Mouse (Mus musculus): Measurements from ENCODE around the gene Dap. TPM values are rescaled to one million over a fixed set of nuclear protein-coding genes. Genes with fewer than 3 reads are reported as not detected.

Dap gene
- total RNA-seq (2021) = 10 to 100 TPM; 22.5 to 28.4 TPM
- long read RNA-seq, experiment 1, transcript Dap-201 (4 exons, 1,555 nt) = major isoform, 38 of 39 reads
- long read RNA-seq, experiment 1, partial matches to known transcripts = 0 of 39 reads
- long read RNA-seq, experiment 1, other reads (novel, unspliced or antisense) = 1 of 39 reads
- long read RNA-seq, experiment 2, transcript Dap-201 (4 exons, 1,555 nt) = major isoform, 30 of 30 reads
- long read RNA-seq, experiment 2, partial matches to known transcripts = 0 of 30 reads
- long read RNA-seq, experiment 2, other reads (novel, unspliced or antisense) = 0 of 30 reads

DNA sequence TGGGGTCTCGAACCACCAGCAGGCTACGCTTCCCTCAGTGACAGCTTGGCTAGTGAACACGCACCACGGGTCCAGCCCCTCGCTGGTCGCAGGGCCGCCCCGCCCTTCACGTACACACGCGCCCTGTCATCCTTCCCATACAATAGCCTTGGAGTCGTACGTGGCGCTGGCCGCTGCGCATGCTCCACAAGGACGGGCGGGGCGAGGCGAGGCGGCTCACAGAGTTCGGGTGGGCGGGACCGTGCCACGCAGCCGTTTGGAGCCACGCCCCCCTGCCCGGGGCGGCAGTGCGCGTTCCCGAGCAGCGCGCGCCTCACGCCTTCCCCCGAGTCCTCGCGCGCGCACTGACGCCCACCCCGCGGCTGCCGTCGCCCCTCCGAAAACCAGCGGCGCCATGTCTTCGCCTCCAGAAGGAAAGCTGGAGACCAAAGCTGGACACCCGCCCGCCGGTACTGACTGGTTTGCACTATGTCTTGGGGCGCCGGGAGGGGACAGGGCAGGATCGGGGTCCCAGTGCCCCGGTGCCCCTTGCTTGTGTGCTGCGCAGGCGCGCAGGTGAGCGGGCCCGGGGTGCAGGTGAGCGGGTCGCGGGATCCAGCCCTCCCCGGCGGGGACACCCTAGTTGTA, at the start of gene Dap:
Dap (plus strand) TSS at position 180 of the 627 bp plus-strand sequence.
- DNase-seq = peak; percentile 98
- intact Hi-C loops (cut with DNase I; ENCODE audit: low total_unique reads) = no loop called here

DNA sequence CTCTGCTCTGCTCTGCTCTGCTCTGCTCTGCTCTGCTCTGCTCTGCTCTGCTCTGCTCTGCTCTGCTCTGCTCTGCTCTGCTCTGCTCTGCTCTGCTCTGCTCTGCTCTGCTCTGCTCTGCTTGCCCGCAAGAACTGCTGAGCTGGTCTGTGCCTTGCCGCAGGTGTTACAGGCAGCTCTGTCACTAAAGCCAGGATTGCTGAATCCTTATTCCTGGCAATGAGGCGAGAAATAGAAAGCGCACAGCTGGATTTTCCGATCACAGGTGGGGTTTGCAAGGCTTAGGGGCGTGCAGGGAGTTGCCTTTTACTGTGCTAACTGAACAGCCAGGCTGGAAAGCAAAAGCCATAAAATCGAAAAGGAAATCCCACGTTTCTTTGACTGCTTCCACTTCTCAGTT, 47.5 kb upstream of the Dap start:
- no peak for DNase-seq
- intact Hi-C loops (cut with DNase I; ENCODE audit: low total_unique reads) = no loop called here

DNA sequence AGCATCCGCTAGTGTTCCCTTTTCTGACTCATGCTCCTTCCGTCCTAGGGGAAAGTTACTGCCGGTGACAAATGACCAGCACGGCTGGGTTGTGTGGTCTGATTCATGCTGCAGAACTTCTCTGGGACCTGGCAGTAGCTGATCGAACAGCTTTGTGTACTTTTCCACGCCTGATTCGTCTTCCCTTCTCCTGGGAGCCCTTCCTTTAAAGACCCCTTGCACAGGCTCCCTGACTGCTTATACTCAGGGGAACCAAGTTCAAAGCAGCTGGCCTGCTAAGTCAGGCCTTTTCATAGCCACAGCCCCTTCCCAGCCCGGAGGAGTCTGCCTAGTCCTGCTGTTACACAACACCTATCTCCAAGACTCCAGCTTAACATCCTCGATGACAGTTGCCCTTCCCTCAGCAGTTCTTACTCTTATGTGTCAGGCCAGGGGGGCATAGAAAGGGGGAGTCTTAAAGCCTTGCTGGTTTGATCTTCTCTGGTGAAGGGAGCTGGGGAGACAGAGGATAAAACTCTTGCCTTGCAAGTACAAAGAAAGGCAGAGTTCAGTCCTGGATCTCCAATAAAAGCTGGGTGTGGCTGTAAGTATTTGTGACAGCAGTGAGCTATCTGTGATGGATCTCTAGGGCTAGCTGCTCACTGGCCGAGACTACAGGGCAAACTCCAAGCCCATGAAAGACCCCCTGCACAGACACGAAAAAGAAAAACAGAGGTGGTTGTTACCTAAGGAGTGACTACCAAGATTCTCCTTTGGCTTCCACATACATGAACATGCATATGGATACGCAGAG, 39.3 kb upstream of the Dap start:
- intact Hi-C loops (cut with DNase I; ENCODE audit: low total_unique reads) = no loop called here
- DNase-seq = no peak

- DNase-seq = no peak
- intact Hi-C loops (cut with DNase I; ENCODE audit: low total_unique reads) = no loop called here
Observed at GRCm38 (mm10) chr15:31185506-31185905, 38.6 kb upstream of the Dap start.

- intact Hi-C loops (cut with DNase I; ENCODE audit: low total_unique reads) = no loop called here
- no peak for DNase-seq
Observed at GRCm38 (mm10) chr15:31186371-31186901, 37.7 kb upstream of the Dap start.

DNA sequence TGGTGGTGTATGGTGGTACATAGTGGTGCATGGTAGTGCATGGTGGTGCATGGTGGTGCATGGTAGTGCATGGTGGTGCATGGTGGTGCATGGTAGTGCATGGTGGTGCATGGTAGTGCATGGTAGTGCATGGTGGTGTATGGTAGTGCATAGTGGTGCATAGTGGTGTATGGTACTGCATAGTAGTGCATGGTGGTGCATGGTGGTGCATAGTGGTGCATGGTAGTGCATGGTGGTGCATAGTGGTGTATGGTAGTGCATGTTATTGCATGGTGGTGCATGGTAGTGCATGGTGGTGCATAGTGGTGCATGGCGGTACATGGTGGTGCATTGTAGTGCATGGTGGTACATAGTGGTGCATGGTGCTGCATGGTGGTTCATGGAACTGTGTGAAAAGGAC, 31.6 kb upstream of the Dap start:
- no peak for DNase-seq
- intact Hi-C loops (cut with DNase I; ENCODE audit: low total_unique reads) = no loop called here

GRCm38 (mm10) chr15:31195776-31196175, 28.3 kb upstream of the Dap start:
- DNase-seq = no peak
- intact Hi-C loops (cut with DNase I; ENCODE audit: low total_unique reads) = no loop called here

DNA sequence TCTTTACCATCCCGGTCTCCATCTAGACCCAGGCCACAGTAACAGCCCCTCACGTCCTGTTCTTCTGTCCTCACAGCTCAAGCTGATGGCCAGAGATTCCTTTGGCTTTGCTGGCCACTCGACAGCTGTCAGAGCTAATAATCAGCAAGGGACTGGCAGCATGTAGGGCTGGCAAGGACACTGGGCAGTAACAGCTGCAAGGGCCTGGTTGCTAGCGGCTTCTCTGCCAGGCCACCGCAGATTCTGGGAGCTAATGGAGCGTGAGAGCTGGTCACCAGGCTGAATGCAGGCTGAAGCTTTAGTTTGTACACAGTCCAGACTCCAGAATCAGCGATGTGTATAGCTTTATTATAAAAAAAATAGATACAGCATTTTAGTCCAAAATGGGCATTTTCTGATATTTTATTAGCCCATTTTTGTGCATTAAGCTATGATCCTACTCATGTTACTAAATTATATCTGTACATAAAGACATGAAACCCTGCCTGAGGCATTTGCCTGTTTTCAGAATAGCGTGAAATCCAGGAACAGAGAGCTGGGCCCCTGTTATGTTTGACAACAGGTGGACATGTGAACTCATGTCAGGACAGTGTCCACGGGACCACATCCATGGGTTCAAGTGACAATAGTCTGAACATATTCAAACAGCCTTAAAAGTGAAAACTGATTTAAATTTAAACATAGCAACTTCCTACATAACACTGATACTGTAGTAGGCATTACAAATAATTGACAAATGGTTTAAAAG, 16.6 kb upstream of the Dap start:
- intact Hi-C loops (cut with DNase I; ENCODE audit: low total_unique reads) = no loop called here
- peak; percentile 81 for DNase-seq

DNA sequence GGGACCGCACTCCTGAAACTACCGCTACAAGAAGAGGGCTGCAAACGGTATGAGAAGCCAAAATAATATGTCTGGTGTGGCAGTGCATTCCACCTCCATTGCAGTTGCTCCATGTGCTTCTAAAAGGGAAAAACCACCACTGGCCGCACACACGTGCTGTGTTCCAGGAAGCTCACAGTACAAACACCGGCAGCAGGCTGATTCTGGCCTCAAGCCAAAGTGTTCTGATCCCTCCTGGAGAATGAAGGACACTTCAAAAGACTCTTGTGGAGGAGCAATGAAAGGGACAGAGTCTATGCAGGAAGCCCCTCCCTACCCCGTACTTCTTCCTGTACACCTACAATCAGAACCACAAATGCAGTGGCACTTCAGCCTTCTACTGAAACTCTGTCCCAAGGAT, 12.2 kb upstream of the Dap start:
- intact Hi-C loops (cut with DNase I; ENCODE audit: low total_unique reads) = no loop called here
- DNase-seq = no peak

DNA sequence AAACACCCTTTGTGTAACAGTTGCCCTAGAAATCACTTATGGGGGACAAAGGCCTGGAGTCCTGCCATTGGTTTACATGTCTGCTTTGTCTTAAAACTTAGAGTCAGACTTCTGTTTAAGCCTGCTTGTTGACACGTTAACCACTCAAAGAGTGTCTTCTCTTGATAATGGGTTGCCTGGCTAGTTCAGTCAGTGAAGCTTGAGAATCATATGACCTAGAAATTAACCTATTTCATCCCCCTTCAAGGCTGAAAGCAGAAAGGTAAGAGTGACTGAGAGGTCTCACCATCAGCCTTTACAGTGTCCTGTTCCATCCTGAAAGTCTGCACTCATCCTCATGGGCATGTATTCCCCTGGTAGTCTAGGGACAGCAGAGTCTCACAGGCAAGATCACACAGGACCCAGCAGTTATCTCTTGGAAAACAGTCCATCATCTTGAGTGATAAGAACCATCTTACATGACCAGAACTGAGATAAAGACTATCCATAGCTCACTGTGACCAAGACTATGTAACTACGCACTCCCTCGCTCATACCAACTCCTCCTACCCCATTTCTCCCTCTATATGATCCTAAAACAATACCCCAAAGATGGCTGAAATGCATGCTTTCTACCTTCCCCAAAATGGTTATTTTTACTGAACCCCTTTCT, 10.4 kb upstream of the Dap start:
- intact Hi-C loops (cut with DNase I; ENCODE audit: low total_unique reads) = no loop called here
- DNase-seq = no peak

DNA sequence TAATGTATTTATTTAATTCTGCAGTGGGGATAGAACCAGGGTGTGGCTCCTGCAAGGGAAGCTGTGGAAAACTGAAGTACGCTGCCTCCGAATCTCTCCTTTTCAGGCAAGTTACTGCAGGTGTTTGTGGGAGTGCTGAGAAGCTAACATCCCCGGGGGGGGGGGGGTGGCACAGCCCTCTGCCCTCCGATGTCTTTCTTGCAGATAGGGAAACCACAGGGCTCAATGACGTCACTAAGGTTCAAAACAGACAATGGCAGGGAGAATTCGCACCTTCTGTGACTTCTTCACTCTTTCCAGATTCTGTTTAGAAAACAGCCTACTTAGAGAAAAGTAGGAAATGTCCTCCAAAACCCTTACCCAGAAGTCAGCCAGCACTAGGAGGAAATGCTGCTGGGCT, 1.9 kb upstream of the Dap start:
- DNase-seq = no peak
- intact Hi-C loops (cut with DNase I; ENCODE audit: low total_unique reads) = no loop called here

GRCm38 (mm10) chr15:31223596-31224134, 449 bp upstream of the Dap start:
- DNase-seq = no peak
- intact Hi-C loops (cut with DNase I; ENCODE audit: low total_unique reads) = no loop called here

GRCm38 (mm10) chr15:31224806-31225642, 910 bp downstream of the Dap start:
- no peak for DNase-seq
- intact Hi-C loops (cut with DNase I; ENCODE audit: low total_unique reads) = no loop called here

- no peak for DNase-seq
- intact Hi-C loops (cut with DNase I; ENCODE audit: low total_unique reads) = no loop called here
Observed at GRCm38 (mm10) chr15:31225643-31226325, 1.7 kb downstream of the Dap start.

DNA sequence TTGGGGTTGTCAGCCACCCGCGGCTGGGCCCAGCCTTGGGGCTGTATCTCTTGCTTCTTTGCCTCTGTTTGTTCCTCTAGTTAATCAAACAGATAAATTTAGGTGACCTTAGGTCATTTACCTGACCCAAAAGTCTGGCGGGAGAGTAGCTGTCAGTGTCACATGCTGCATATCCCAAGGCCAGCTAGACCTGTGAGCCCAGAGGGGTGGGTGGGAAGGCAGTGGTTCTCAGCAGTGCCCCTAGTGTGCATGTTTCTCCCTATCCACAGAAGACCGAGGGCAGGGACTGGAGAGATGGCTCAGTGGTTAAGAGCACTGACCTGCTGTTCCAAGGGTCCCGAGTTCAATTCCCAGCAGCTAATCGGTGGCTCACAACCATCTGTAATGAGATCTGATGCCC, 2.4 kb downstream of the Dap start:
- DNase-seq = no peak
- intact Hi-C loops (cut with DNase I; ENCODE audit: low total_unique reads) = no loop called here

DNA sequence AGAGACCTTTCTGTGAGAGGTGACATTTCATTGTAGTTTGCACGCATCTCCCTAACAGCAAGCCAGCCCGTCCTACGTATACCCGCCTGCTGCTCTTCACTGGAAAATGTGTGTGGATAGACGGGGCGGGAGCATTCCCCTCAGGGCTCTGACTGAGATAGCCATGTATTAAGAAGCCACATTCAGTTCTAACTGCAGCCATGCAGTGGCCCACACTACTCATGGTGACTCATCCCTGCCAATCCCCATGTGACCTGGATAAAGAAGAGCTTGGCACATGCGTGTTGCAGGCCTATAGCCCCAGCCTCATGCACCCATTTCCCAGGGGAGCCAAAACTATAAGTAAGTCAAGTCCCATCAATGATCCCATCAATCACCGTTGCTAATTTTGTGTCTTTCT, 3.7 kb downstream of the Dap start:
- DNase-seq = no peak
- intact Hi-C loops (cut with DNase I; ENCODE audit: low total_unique reads) = no loop called here

DNA sequence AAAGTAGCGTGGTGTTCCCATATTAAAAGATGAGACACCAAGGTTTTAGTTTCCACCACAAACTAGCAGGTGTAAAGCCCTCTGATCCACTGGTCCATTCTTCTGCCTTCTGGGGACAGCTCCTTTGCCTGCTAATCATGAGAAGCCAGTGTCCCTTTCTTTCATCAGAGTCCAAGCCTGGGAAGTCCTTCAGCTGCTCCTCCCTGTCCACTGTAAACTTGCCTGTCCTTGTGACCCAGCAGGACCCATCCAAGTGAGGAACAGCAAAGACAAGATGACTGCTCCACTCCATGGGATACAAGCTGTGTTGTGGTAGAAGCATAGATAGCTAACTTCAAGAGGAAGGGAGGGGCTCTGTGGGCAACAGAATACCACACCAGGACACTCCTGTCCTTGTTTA, 8.9 kb downstream of the Dap start:
- DNase-seq = no peak
- intact Hi-C loops (cut with DNase I; ENCODE audit: low total_unique reads) = no loop called here
